Mouse (Mus musculus): ENCODE measurements around the gene Ppih. TPM values are rescaled to one million over a fixed set of nuclear protein-coding genes. Genes with fewer than 3 reads are reported as not detected.
"Not testable (repeated sequence)": the region's sequence is repeated elsewhere in the genome, so short reads cannot be mapped to it uniquely, and the experiment has no call there.

Ppih gene
- polyA plus RNA-seq, 1 experiment from 2014 or later = 118 TPM

GRCm38 (mm10) chr4:119278784-119279183 is 41.6 kb downstream of the Ppih start:
- H3K27me3 ChIP-seq; H3K9ac ChIP-seq; H3K27ac ChIP-seq; H3K4me2 ChIP-seq; H3K4me3 ChIP-seq (replicated peaks); H3K9me3 ChIP-seq; ATAC-seq (ENCODE audit: low FRiP score); H3K4me1 ChIP-seq: not testable (repeated sequence)
- H3K36me3 ChIP-seq (replicated peaks) = peaks cover 93% of the 10 kb centered on the region
- WGBS = 93% methylated on average over 15 of the region's 15 CpGs

GRCm38 (mm10) chr4:119275726-119276125 is 44.6 kb downstream of the Ppih start:
- no peak for ATAC-seq (ENCODE audit: low FRiP score)
- 91% methylated on average over 2 of the region's 2 CpGs for WGBS
- Histone ChIP-seq H3K27me3 (no peaks in the 10 kb centered on the region), H3K9ac (no peak overlapping the region), H3K9me3 (no peaks in the 10 kb centered on the region), H3K4me2 (no peak overlapping the region), H3K27ac (no peak overlapping the region), H3K36me3 (replicated peaks) (peaks cover 93% of the 10 kb centered on the region), H3K4me1 (no peaks in the 10 kb centered on the region), H3K4me3 (replicated peaks) (no peak overlapping the region)

- H3K4me1 ChIP-seq = no peaks in the 10 kb centered on the region
- no peak overlapping the region for H3K27ac ChIP-seq
- H3K9ac ChIP-seq = no peak overlapping the region
- H3K4me2 ChIP-seq = no peak overlapping the region
- H3K4me3 ChIP-seq (replicated peaks) = no peak overlapping the region
- H3K27me3 ChIP-seq = no peaks in the 10 kb centered on the region
- WGBS = 86% methylated on average over 2 of the region's 2 CpGs
- peaks cover 95% of the 10 kb centered on the region for H3K36me3 ChIP-seq (replicated peaks)
- ATAC-seq (ENCODE audit: low FRiP score) = no peak
- H3K9me3 ChIP-seq = no peaks in the 10 kb centered on the region
These were observed 45.1 kb downstream of the Ppih start for GRCm38 (mm10) chr4:119275226-119275625.

GRCm38 (mm10) chr4:119274627-119275026 is 45.7 kb downstream of the Ppih start:
- 94% methylated on average over 1 of the region's 1 CpGs for WGBS

GRCm38 (mm10) chr4:119266606-119267005 is 53.7 kb downstream of the Ppih start:
- H3K27ac ChIP-seq = no peak overlapping the region
- no peak overlapping the region for H3K9ac ChIP-seq
- H3K4me2 ChIP-seq = no peak overlapping the region
- H3K27me3 ChIP-seq = no peaks in the 10 kb centered on the region
- no peak overlapping the region for H3K4me3 ChIP-seq (replicated peaks)
- WGBS = 77% methylated on average over 13 of the region's 13 CpGs
- no peaks in the 10 kb centered on the region for H3K4me1 ChIP-seq
- no peak for ATAC-seq (ENCODE audit: low FRiP score)
- H3K9me3 ChIP-seq = no peaks in the 10 kb centered on the region
- H3K36me3 ChIP-seq (replicated peaks) = peaks cover 29% of the 10 kb centered on the region

More at GRCm38 (mm10) chr4:119274627-119275026, 45.7 kb downstream of the Ppih start:
- peaks cover 94% of the 10 kb centered on the region for H3K36me3 ChIP-seq (replicated peaks)
- no peak overlapping the region for H3K4me2 ChIP-seq
- H3K4me1 ChIP-seq = no peaks in the 10 kb centered on the region
- H3K9me3 ChIP-seq = no peaks in the 10 kb centered on the region
- H3K27ac ChIP-seq = no peak overlapping the region
- H3K4me3 ChIP-seq (replicated peaks) = no peak overlapping the region
- H3K27me3 ChIP-seq = no peaks in the 10 kb centered on the region
- no peak for ATAC-seq (ENCODE audit: low FRiP score)
- no peak overlapping the region for H3K9ac ChIP-seq

- Histone ChIP-seq H3K36me3 (replicated peaks) (0 out of 2 replicates have a peak, but pooled peaks cover 3% of the 10 kb centered on the region), H3K27me3 (no peaks in the 10 kb centered on the region), H3K4me2 (no peak overlapping the region), H3K4me1 (no peaks in the 10 kb centered on the region; the same call in 1 of the 2 replicates), H3K9me3 (no peaks in the 10 kb centered on the region), H3K27ac (no peak overlapping the region), H3K4me3 (replicated peaks) (no peak overlapping the region), H3K9ac (no peak overlapping the region)
- ATAC-seq (ENCODE audit: low FRiP score) = no peak
- WGBS = 73% methylated on average over 3 of the region's 3 CpGs
These were observed 56.9 kb downstream of the Ppih start for GRCm38 (mm10) chr4:119263459-119263858.

- H3K36me3 ChIP-seq (replicated peaks) = no peaks in the 10 kb centered on the region
- H3K4me2 ChIP-seq = no peak overlapping the region
- H3K4me1 ChIP-seq = no peaks in the 10 kb centered on the region; the same call in 1 of the 2 replicates
- 94% methylated on average over 5 of the region's 5 CpGs for WGBS
- ATAC-seq (ENCODE audit: low FRiP score) = no peak
- no peak overlapping the region for H3K9ac ChIP-seq
- no peaks in the 10 kb centered on the region for H3K27me3 ChIP-seq
- no peak overlapping the region for H3K27ac ChIP-seq
- H3K4me3 ChIP-seq (replicated peaks) = no peak overlapping the region
- no peaks in the 10 kb centered on the region for H3K9me3 ChIP-seq
These were observed 57.9 kb downstream of the Ppih start for GRCm38 (mm10) chr4:119262483-119262882.

GRCm38 (mm10) chr4:119261087-119261713 is 59.1 kb downstream of the Ppih start:
- Histone ChIP-seq H3K4me2 (no peak overlapping the region), H3K4me3 (replicated peaks) (no peak overlapping the region), H3K9ac (no peak overlapping the region), H3K9me3 (no peaks in the 10 kb centered on the region), H3K27me3 (no peaks in the 10 kb centered on the region), H3K36me3 (replicated peaks) (no peaks in the 10 kb centered on the region), H3K27ac (no peak overlapping the region), H3K4me1 (no peaks in the 10 kb centered on the region; the same call in 1 of the 2 replicates)
- ATAC-seq (ENCODE audit: low FRiP score) = no peak
- WGBS = 74% methylated on average over 7 of the region's 7 CpGs

GRCm38 (mm10) chr4:119259344-119260254 is 60.7 kb downstream of the Ppih start:
- Histone ChIP-seq H3K27me3 (no peaks in the 10 kb centered on the region), H3K9ac (no peak overlapping the region), H3K4me3 (replicated peaks) (no peak overlapping the region), H3K4me2 (no peak overlapping the region), H3K27ac (no peak overlapping the region), H3K9me3 (no peaks in the 10 kb centered on the region), H3K36me3 (replicated peaks) (no peaks in the 10 kb centered on the region), H3K4me1 (peaks cover 10% of the 10 kb centered on the region)
- 0 out of 2 replicates have a peak, but pooled peaks have one; percentile 17 for ATAC-seq (ENCODE audit: low FRiP score)
- 89% methylated on average over 15 of the region's 15 CpGs for WGBS

- Histone ChIP-seq H3K36me3 (replicated peaks) (no peaks in the 10 kb centered on the region), H3K27ac (no peak overlapping the region), H3K27me3 (no peaks in the 10 kb centered on the region), H3K9me3 (no peaks in the 10 kb centered on the region), H3K4me3 (replicated peaks) (no peak overlapping the region), H3K9ac (no peak overlapping the region), H3K4me2 (no peak overlapping the region), H3K4me1 (peaks cover 23% of the 10 kb centered on the region)
- WGBS = 75% methylated on average over 6 of the region's 6 CpGs
- ATAC-seq (ENCODE audit: low FRiP score) = no peak
These were observed 63.3 kb downstream of the Ppih start for GRCm38 (mm10) chr4:119257083-119257482.

- no peaks in the 10 kb centered on the region for H3K9me3 ChIP-seq
- no peak for ATAC-seq (ENCODE audit: low FRiP score)
- no peak within 1 kb of the TSS for H3K4me3 ChIP-seq (replicated peaks)
- peak within 1 kb of the TSS; percentile 83 for H3K27ac ChIP-seq
- no peaks in the 10 kb centered on the region for H3K27me3 ChIP-seq
- no peaks in the 10 kb centered on the region for H3K36me3 ChIP-seq (replicated peaks)
- H3K4me1 ChIP-seq = peaks cover 23% of the 10 kb centered on the region
- H3K4me2 ChIP-seq = peak within 1 kb of the TSS; percentile 15; the same call in 1 of the 2 replicates
- peak within 1 kb of the TSS; percentile 29; the same call in 1 of the 2 replicates for H3K9ac ChIP-seq
- WGBS = 71% methylated on average over 12 of the region's 12 CpGs
These were observed 65.0 kb downstream of the Ppih start, which contains the start of gene Cldn19 for GRCm38 (mm10) chr4:119255351-119255750. Gene Cldn19 (plus strand): TSS chr4:119255414.

- peak overlapping the region; percentile 29; the same call in 1 of the 2 replicates for H3K9ac ChIP-seq
- peak overlapping the region; percentile 83 for H3K27ac ChIP-seq
- ATAC-seq (ENCODE audit: low FRiP score) = peak; percentile 67
- H3K4me1 ChIP-seq = peaks cover 23% of the 10 kb centered on the region
- 19% methylated on average over 9 of the region's 9 CpGs for WGBS
- no peaks in the 10 kb centered on the region for H3K36me3 ChIP-seq (replicated peaks)
- H3K4me3 ChIP-seq (replicated peaks) = no peak overlapping the region
- H3K9me3 ChIP-seq = no peaks in the 10 kb centered on the region
- H3K27me3 ChIP-seq = no peaks in the 10 kb centered on the region
- peak overlapping the region; percentile 15 for H3K4me2 ChIP-seq
These were observed 66.2 kb downstream of the Ppih start for GRCm38 (mm10) chr4:119254012-119254618.
